In genomic region chr2:25430395-25431233, GRCm38 (mm10) we compare ENCODE assay signal across 9 mouse cellular contexts. TPM values are rescaled to one million over a fixed set of nuclear protein-coding genes. Genes with fewer than 3 reads are reported as not detected.
DNase-seq lines count a peak whose midpoint lies in the region; ATAC-seq and TF ChIP-seq lines count a peak whose summit lies in the region.
"Had no signal": no experiment of that assay in that cellular context is flagged by ENCODE, and none has a peak within 500 bp of the region (broad histone marks: within the 10 kb centered on the region; RNA-seq: fewer than 3 reads in every experiment).

No protein-coding gene starts in this region.

- WGBS in embryonic facial prominence, embryonic 11.5 days = 66% methylated on average over 17 of the region's 17 CpGs
- WGBS in midbrain, embryonic 15.5 days = 53% methylated on average over 17 of the region's 17 CpGs
- WGBS in heart, embryonic 12.5 days = 72% methylated on average over 17 of the region's 17 CpGs

- H3K27me3 ChIP-seq in embryonic facial prominence, embryonic 11.5 days (ENCODE audit: control insufficient read depth, insufficient read depth, low read length) = peaks cover 9% of the 10 kb centered on the region
- no peaks in the 10 kb centered on the region for H3K27me3 ChIP-seq in midbrain, embryonic 15.5 days (replicated peaks)
- H3K27me3 ChIP-seq in heart, embryonic 12.5 days (replicated peaks) = peaks cover 66% of the 10 kb centered on the region

- no peak overlapping the region for H3K9ac ChIP-seq in embryonic facial prominence, embryonic 11.5 days (replicated peaks; ENCODE audit: low read length)
- H3K9ac ChIP-seq in midbrain, embryonic 15.5 days = peak overlapping the region; percentile 0; the same call in 1 of the 2 replicates
- H3K9ac ChIP-seq in heart, embryonic 12.5 days = no peak overlapping the region
- H3K9ac ChIP-seq: lung, embryonic 15.5 days had no signal

- intact Hi-C loops in heart, postnatal 14 days (cut with DNase I) = no loop called here

- no peaks in the 10 kb centered on the region for H3K36me3 ChIP-seq in embryonic facial prominence, embryonic 11.5 days (replicated peaks; ENCODE audit: control insufficient read depth, insufficient read depth, low read depth, low read length)
- H3K36me3 ChIP-seq in midbrain, embryonic 15.5 days (replicated peaks) = peaks cover 6% of the 10 kb centered on the region; the same call in 1 of the 2 replicates
- no peaks in the 10 kb centered on the region for H3K36me3 ChIP-seq in heart, embryonic 12.5 days
- H3K36me3 ChIP-seq: lung, embryonic 15.5 days had no signal

- H3K4me2 ChIP-seq in embryonic facial prominence, embryonic 11.5 days (ENCODE audit: low read depth, low read length) = no peak overlapping the region
- H3K4me2 ChIP-seq in midbrain, embryonic 15.5 days = peak overlapping the region; percentile 76
- no peak overlapping the region for H3K4me2 ChIP-seq in heart, embryonic 12.5 days

- peak in 1 of 2 experiments; percentile 53 for DNase-seq in layer of hippocampus, adult 2 months (ENCODE audit: low spot score in 2 of 2)
- no peak for DNase-seq in layer of hippocampus, postnatal 10 days (ENCODE audit: low spot score in 2 of 2)
- DNase-seq in embryonic facial prominence, embryonic 11.5 days (ENCODE audit: low spot score) = no peak
- peak; percentile 36 for DNase-seq in kidney, adult 9 months
- DNase-seq in adrenal gland, adult (ENCODE audit: inconsistent age in 2 of 2, low spot score in 1 of 2) = no peak
- DNase-seq in heart, postnatal 14 days = no peak

- H3K4me3 ChIP-seq in layer of hippocampus, adult 2 months = peak overlapping the region; percentile 87
- no peak overlapping the region for H3K4me3 ChIP-seq in embryonic facial prominence, embryonic 11.5 days (ENCODE audit: low read depth, low read length)
- no peak overlapping the region; the same call in 1 of the 2 replicates for H3K4me3 ChIP-seq in midbrain, embryonic 15.5 days
- no peak overlapping the region for H3K4me3 ChIP-seq in heart, embryonic 12.5 days
- H3K4me3 ChIP-seq: lung, embryonic 15.5 days had no signal

- ATAC-seq in embryonic facial prominence, embryonic 11.5 days (replicated peaks; ENCODE audit: insufficient number of reproducible peaks, low FRiP score, low TSS enrichment, low read depth) = peak; percentile 29; the same call in 1 of the 2 replicates
- no peak for ATAC-seq in midbrain, embryonic 15.5 days (replicated peaks)
- no peak for ATAC-seq in heart, embryonic 12.5 days (ENCODE audit: insufficient number of reproducible peaks, low FRiP score)

- H3K4me1 ChIP-seq in embryonic facial prominence, embryonic 11.5 days (ENCODE audit: control insufficient read depth, insufficient read depth, low read length) = no peaks in the 10 kb centered on the region
- H3K4me1 ChIP-seq in midbrain, embryonic 15.5 days = peaks cover 29% of the 10 kb centered on the region
- H3K4me1 ChIP-seq in heart, embryonic 12.5 days (replicated peaks) = 0 out of 2 replicates have a peak, but pooled peaks cover 2% of the 10 kb centered on the region

- TF ChIP-seq CTCF in layer of hippocampus, adult 2 months (conservative IDR thresholded peaks at IDR 0.05) = no peak

- H3K9me3 ChIP-seq in embryonic facial prominence, embryonic 11.5 days (replicated peaks; ENCODE audit: control insufficient read depth, low read length) = no peaks in the 10 kb centered on the region
- no peaks in the 10 kb centered on the region for H3K9me3 ChIP-seq in midbrain, embryonic 15.5 days
- H3K9me3 ChIP-seq in heart, embryonic 12.5 days (replicated peaks) = no peaks in the 10 kb centered on the region
- H3K9me3 ChIP-seq: lung, embryonic 15.5 days had no signal

- peak overlapping the region; percentile 95 for H3K27ac ChIP-seq in layer of hippocampus, adult 2 months
- H3K27ac ChIP-seq in embryonic facial prominence, embryonic 11.5 days (replicated peaks; ENCODE audit: low read depth, low read length) = no peak overlapping the region
- no peak overlapping the region for H3K27ac ChIP-seq in midbrain, embryonic 15.5 days
- H3K27ac ChIP-seq in heart, embryonic 12.5 days (ENCODE audit: poor library complexity, severe bottlenecking) = no peak overlapping the region
- H3K27ac ChIP-seq: lung, embryonic 15.5 days had no signal

RNA-seq across cellular contexts. Expression of gene Abca2, which starts 2.1 kb away (rescaled TPM):
- total RNA-seq in layer of hippocampus, adult 2 months (2021) = 100 to 1,000 TPM; 159 to 167 TPM
- 100 to 1,000 TPM; 107 to 118 TPM for total RNA-seq in layer of hippocampus, postnatal 10 days (2021)
- 2.2 TPM in 2 replicates for polyA plus RNA-seq in embryonic facial prominence, embryonic 11.5 days (2014; fragmentation: Nextera tagmentation; extraction: Ambion mirVana)
- polyA plus RNA-seq in midbrain, embryonic 15.5 days (2015; fragmentation: Nextera tagmentation; extraction: Ambion mirVana) = 16.4 and 17.6 TPM in 2 replicates
- total RNA-seq in heart, postnatal 14 days (2021) = 10 to 100 TPM; 22.0 to 24.4 TPM
- 4.8 and 5.0 TPM in 2 replicates for polyA plus RNA-seq in heart, embryonic 12.5 days (2016; fragmentation: Nextera tagmentation; extraction: Ambion mirVana)

RNA-seq across cellular contexts. Expression of gene Fut7, which starts 7.5 kb away (rescaled TPM):
- under 1 TPM in 1 of 2 experiments, not detected in 1; 0.37 TPM for total RNA-seq in layer of hippocampus, adult 2 months (2021)
- under 1 TPM; 0.33 to 0.78 TPM for total RNA-seq in layer of hippocampus, postnatal 10 days (2021)
- polyA plus RNA-seq in embryonic facial prominence, embryonic 11.5 days (2014; fragmentation: Nextera tagmentation; extraction: Ambion mirVana) = not detected in 2 replicates
- 0.17 and 0.41 TPM in 2 replicates for polyA plus RNA-seq in midbrain, embryonic 15.5 days (2015; fragmentation: Nextera tagmentation; extraction: Ambion mirVana)
- not detected for total RNA-seq in heart, postnatal 14 days (2021)
- polyA plus RNA-seq in heart, embryonic 12.5 days (2016; fragmentation: Nextera tagmentation; extraction: Ambion mirVana) = not detected in 2 replicates

RNA-seq across cellular contexts. Expression of gene Clic3, which starts 26.0 kb away (rescaled TPM):
- under 1 TPM in 1 of 2 experiments, not detected in 1; 0.49 TPM for total RNA-seq in layer of hippocampus, adult 2 months (2021)
- under 1 TPM in 1 of 2 experiments, not detected in 1; 0.60 TPM for total RNA-seq in layer of hippocampus, postnatal 10 days (2021)
- 0.71 TPM in 1 of 2 replicates, not detected in the other for polyA plus RNA-seq in embryonic facial prominence, embryonic 11.5 days (2014; fragmentation: Nextera tagmentation; extraction: Ambion mirVana)
- polyA plus RNA-seq in midbrain, embryonic 15.5 days (2015; fragmentation: Nextera tagmentation; extraction: Ambion mirVana) = 3.3 and 3.9 TPM in 2 replicates
- total RNA-seq in heart, postnatal 14 days (2021) = 1 to 10 TPM; 3.0 to 3.9 TPM
- polyA plus RNA-seq in heart, embryonic 12.5 days (2016; fragmentation: Nextera tagmentation; extraction: Ambion mirVana) = 1.1 and 1.4 TPM in 2 replicates

RNA-seq across cellular contexts. Expression of gene Paxx, which starts 30.3 kb away (rescaled TPM):
- 10 to 100 TPM; 55.7 to 62.1 TPM for total RNA-seq in layer of hippocampus, adult 2 months (2021)
- total RNA-seq in layer of hippocampus, postnatal 10 days (2021) = 10 to 100 TPM; 56.1 to 68.6 TPM
- polyA plus RNA-seq in embryonic facial prominence, embryonic 11.5 days (2014; fragmentation: Nextera tagmentation; extraction: Ambion mirVana) = 12.4 and 14.3 TPM in 2 replicates
- 119 and 128 TPM in 2 replicates for polyA plus RNA-seq in midbrain, embryonic 15.5 days (2015; fragmentation: Nextera tagmentation; extraction: Ambion mirVana)
- 10 to 100 TPM; 22.9 to 23.4 TPM for total RNA-seq in heart, postnatal 14 days (2021)
- 22.1 and 22.7 TPM in 2 replicates for polyA plus RNA-seq in heart, embryonic 12.5 days (2016; fragmentation: Nextera tagmentation; extraction: Ambion mirVana)

RNA-seq across cellular contexts. Expression of gene Npdc1, which starts 31.5 kb away (rescaled TPM):
- total RNA-seq in layer of hippocampus, adult 2 months (2021) = 100 to 1,000 TPM; 429 to 433 TPM
- total RNA-seq in layer of hippocampus, postnatal 10 days (2021) = 100 to 1,000 TPM; 416 to 446 TPM
- polyA plus RNA-seq in embryonic facial prominence, embryonic 11.5 days (2014; fragmentation: Nextera tagmentation; extraction: Ambion mirVana) = 26.8 and 38.0 TPM in 2 replicates
- 498 and 520 TPM in 2 replicates for polyA plus RNA-seq in midbrain, embryonic 15.5 days (2015; fragmentation: Nextera tagmentation; extraction: Ambion mirVana)
- 10 to 100 TPM; 33.8 to 37.1 TPM for total RNA-seq in heart, postnatal 14 days (2021)
- 22.3 and 22.4 TPM in 2 replicates for polyA plus RNA-seq in heart, embryonic 12.5 days (2016; fragmentation: Nextera tagmentation; extraction: Ambion mirVana)

Comparison
In these comparisons a context has a peak if more than half of its experiments do, and no peak if none do; other contexts are left out.
1. RNA of gene Abca2, which starts 2.1 kb away (total RNA-seq): 159 to 167 TPM in layer of hippocampus, adult 2 months and 107 to 118 TPM in layer of hippocampus, postnatal 10 days; 22.0 to 24.4 TPM in heart, postnatal 14 days; every median in the first group is over 4 times any median in the second.